23 mouse cellular contexts compared by ENCODE assay signal in the genomic region with DNA sequence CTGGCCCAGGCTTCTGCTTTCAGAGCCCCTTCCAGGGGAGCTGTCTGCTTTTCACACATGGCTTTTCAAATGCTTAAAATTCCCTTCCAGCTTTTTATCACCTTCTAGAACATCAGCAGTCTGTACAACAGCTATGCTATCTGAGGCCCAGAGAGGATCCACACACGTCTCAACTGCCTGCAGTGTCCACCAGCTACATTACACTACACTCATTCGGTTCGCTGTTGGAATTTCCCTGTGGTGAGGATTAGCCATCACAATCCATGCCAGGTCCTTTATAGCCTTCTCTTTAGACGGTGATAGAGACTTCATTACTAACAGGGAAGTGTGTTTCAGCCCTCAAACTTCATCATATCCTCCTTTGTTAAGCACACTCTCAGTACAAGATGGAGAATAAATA. TPM values are rescaled to one million over a fixed set of nuclear protein-coding genes. Genes with fewer than 3 reads are reported as not detected.
"Had no signal": no experiment of that assay in that cellular context is flagged by ENCODE, and none has a peak within 500 bp of the region (broad histone marks: within the 10 kb centered on the region; RNA-seq: fewer than 3 reads in every experiment).

No protein-coding gene starts in this region.

- H3K27me3 ChIP-seq: limb, embryonic 15.5 days; midbrain, embryonic 12.5 days; midbrain, embryonic 15.5 days; neural tube, embryonic 12.5 days; neural tube, embryonic 15.5 days; stomach, embryonic 15.5 days had no signal

- H3K36me3 ChIP-seq: limb, embryonic 15.5 days; midbrain, embryonic 12.5 days; midbrain, embryonic 15.5 days; neural tube, embryonic 12.5 days; neural tube, embryonic 15.5 days; stomach, embryonic 15.5 days had no signal

- H3K4me3 ChIP-seq: left cerebral cortex, adult 2 months; limb, embryonic 15.5 days; midbrain, embryonic 12.5 days; midbrain, embryonic 15.5 days; neural tube, embryonic 12.5 days; neural tube, embryonic 15.5 days; stomach, embryonic 15.5 days had no signal

- H3K27ac ChIP-seq: left cerebral cortex, adult 2 months; limb, embryonic 15.5 days; liver, embryonic 14.5 days; macrophage; midbrain, embryonic 12.5 days; midbrain, embryonic 15.5 days; neural tube, embryonic 12.5 days; neural tube, embryonic 15.5 days; stomach, embryonic 15.5 days had no signal

- H3K4me2 ChIP-seq: limb, embryonic 15.5 days; liver, embryonic 11.5 days; lung, embryonic 14.5 days; midbrain, embryonic 12.5 days; midbrain, embryonic 15.5 days; neural tube, embryonic 12.5 days; neural tube, embryonic 15.5 days; stomach, embryonic 15.5 days had no signal

- DNase-seq: kidney, adult 18-20 months; kidney, adult 9 months; kidney, postnatal 10 days; kidney, postnatal 36 days; layer of hippocampus, postnatal 36 days; liver, postnatal 0 days; lung, embryonic 14.5 days; retina, postnatal 1 day; right cerebral cortex, postnatal 25 days; spleen, adult 18-20 months; thymus, postnatal 25 days had no signal

- H3K9ac ChIP-seq: limb, embryonic 15.5 days; liver, embryonic 14.5 days; liver, postnatal 0 days; lung, embryonic 14.5 days; midbrain, embryonic 12.5 days; midbrain, embryonic 15.5 days; neural tube, embryonic 12.5 days; neural tube, embryonic 15.5 days; stomach, embryonic 15.5 days had no signal

- H3K9me3 ChIP-seq: limb, embryonic 15.5 days; midbrain, embryonic 12.5 days; midbrain, embryonic 15.5 days; neural tube, embryonic 12.5 days; neural tube, embryonic 15.5 days; stomach, embryonic 15.5 days had no signal

- H3K4me1 ChIP-seq: midbrain, embryonic 12.5 days; midbrain, embryonic 15.5 days; neural tube, embryonic 12.5 days; stomach, embryonic 15.5 days had no signal

- ATAC-seq: liver, postnatal 0 days; lung, postnatal 0 days; midbrain, embryonic 15.5 days had no signal

RNA-seq across cellular contexts. Expression of gene Spats2l, which starts 38.1 kb away (rescaled TPM):
- total RNA-seq: megakaryocyte, adult 5-6 weeks had no signal
- polyA plus RNA-seq: macrophage had no signal
